Mouse (Mus musculus): ENCODE results near the gene Txndc11. TPM values are rescaled to one million over a fixed set of nuclear protein-coding genes. Genes with fewer than 3 reads are reported as not detected.

Txndc11 gene
- polyA plus RNA-seq, 1 experiment from 2014 or later = 34.6 TPM

Small RNAs within 50 kb of the gene (microRNA-seq; reads per million reads assigned to microRNA genes)
- 50.9 reads per million, percentile 47 among the genes with 10 or more reads in this experiment for gene Gm23935

Other genes starting within 250 kb of the Txndc11 start
- 135 TPM in 2 replicates for gene Snn, start 73.7 kb downstream of the Txndc11 start, polyA plus RNA-seq (2015; fragmentation: Nextera tagmentation; extraction: Ambion mirVana)
- 28.0 and 28.8 TPM in 2 replicates for gene Litaf, start 68.5 kb downstream of the Txndc11 start, polyA plus RNA-seq (2015; fragmentation: Nextera tagmentation; extraction: Ambion mirVana)
- gene Zc3h7a, start 41.7 kb upstream of the Txndc11 start, polyA plus RNA-seq (2015; fragmentation: Nextera tagmentation; extraction: Ambion mirVana) = 74.5 and 84.6 TPM in 2 replicates
- 119 and 122 TPM in 2 replicates for gene Rsl1d1, start 68.7 kb upstream of the Txndc11 start, polyA plus RNA-seq (2015; fragmentation: Nextera tagmentation; extraction: Ambion mirVana)
- 46.8 and 48.6 TPM in 2 replicates for gene Gspt1, start 119.7 kb upstream of the Txndc11 start, polyA plus RNA-seq (2015; fragmentation: Nextera tagmentation; extraction: Ambion mirVana)
- gene Tnfrsf17, start 179.2 kb upstream of the Txndc11 start, polyA plus RNA-seq (2015; fragmentation: Nextera tagmentation; extraction: Ambion mirVana) = 0.22 and 0.36 TPM in 2 replicates
- 20.4 and 22.7 TPM in 2 replicates for gene Snx29, start 188.3 kb upstream of the Txndc11 start, polyA plus RNA-seq (2015; fragmentation: Nextera tagmentation; extraction: Ambion mirVana)